Mouse (Mus musculus) liver, postnatal 0 days (tissue): ENCODE data around the gene Cyb5d1.

Experiments
- CTCF ChIP-seq: sonication (generic); IDR thresholded peaks from 2 replicates; pipeline ENCODE4 v1.5.1; 2016; ENCODE audit warnings: antibody characterized with exemption, low read depth
- EP300 ChIP-seq: IDR thresholded peaks from 2 replicates; pipeline ENCODE4 v1.6.1; 2016; ENCODE audit warnings: antibody characterized with exemption, low read depth, mild to moderate bottlenecking

- TF ChIP-seq CTCF (no peak), EP300 (no peak)
These were observed 30.5 kb downstream of the Cyb5d1 start for GRCm38 (mm10) chr11:69364910-69365309.
